Mouse (Mus musculus) thymus, postnatal 0 days (tissue): ENCODE measurements around the gene Maml2. TPM values are rescaled to one million over a fixed set of nuclear protein-coding genes. Genes with fewer than 3 reads are reported as not detected.

Source experiments
- DNase-seq: peaks from one replicate; pipeline ENCODE4 v3.0.0-alpha.2; 2015; ENCODE audit warnings: low spot score
- polyA plus RNA-seq: library from polyadenylated mRNA; unstranded; fragments of >200 nt; fragmentation: Nextera tagmentation; extraction: Ambion mirVana; gene quantifications from 2 replicates; pipeline ENCODE4 v1.2.1, GENCODE M21; 2015

Gene Maml2
- polyA plus RNA-seq, 1 experiment from 2014 or later = 7.8 TPM

DNA sequence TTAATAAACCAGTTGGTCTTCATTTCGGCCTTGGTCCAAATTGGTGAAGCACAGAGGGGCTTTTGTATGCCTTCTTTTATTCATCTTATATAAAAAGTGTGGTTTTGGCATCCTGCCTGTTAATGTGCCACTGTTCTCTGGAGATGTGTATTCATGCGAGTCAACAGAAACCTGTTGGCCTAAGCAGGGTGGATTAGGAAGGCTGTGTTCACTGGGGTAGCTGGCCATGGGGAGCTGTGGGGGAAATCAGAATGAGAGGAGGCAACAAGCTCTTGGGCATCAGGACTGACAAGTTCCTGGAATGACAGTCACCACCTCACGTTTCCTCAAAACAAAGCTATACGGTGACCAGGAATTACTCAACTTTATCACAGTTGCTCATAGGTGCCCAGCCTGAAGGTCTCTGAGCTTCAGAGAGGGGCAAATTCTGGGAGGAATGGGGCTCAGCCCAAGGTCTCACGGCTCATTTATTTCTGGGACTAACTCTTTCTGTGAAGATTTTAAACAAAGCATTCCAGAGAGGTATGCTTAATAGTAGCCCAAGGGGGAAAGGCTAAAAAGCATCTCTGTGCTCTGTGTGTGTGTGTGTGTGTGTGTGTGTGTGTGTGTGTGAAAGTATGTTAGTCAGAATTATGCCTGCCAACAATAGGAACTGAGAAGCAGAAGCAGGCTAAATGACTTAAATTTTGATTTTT lies 228.0 kb downstream of the Maml2 start:
- DNase-seq = no peak

DNA sequence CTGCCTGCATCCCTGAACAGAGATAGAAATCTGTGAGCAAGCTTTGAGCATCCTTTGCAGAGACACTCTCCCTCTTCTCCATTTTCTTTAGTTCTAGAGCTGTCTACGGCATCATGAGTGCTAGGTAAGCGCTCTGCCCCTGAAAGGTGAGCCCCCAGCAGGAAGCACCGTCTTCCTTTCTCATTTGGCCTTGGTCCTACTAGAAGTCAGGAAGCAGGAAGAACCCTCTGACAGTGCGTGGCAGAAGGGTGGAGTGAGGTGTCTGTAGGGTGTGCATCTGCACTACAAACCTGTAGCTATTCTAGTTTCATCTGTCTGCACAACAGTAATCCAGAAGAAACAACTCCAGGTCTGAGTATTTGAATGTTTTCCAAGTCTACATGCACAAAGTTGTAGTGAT lies 232.8 kb downstream of the Maml2 start:
- no peak for DNase-seq

DNA sequence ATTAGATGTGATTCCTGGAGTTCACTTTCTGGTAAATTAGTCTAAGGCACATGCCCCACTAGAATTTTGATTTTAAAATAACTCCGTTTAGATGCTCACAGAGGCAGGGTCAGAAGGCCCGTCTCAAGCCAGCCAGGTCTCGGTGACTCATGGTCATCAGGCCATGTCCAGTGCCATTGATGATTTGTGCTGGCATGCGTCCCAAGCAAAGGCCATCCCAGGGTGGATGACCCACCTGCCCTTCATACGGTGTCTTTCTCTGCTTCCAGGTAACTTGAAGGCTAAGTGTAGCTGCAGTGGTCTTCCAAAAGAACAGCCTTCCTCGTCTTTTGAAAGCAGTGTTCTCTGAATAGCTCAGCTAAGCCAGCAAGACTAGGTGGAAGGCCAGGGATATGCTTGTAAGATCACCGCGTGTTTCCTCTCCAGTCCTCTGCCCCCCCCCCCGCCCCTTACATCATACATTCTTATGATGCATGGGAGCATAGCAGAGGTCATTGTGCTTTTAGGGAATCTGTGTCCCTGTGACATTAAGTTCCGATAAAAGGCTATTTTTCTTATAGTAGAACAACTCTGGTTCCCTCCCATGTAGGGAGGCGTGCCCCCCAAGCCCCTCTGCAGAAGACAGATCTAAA lies 235.4 kb downstream of the Maml2 start:
- no peak for DNase-seq

DNA sequence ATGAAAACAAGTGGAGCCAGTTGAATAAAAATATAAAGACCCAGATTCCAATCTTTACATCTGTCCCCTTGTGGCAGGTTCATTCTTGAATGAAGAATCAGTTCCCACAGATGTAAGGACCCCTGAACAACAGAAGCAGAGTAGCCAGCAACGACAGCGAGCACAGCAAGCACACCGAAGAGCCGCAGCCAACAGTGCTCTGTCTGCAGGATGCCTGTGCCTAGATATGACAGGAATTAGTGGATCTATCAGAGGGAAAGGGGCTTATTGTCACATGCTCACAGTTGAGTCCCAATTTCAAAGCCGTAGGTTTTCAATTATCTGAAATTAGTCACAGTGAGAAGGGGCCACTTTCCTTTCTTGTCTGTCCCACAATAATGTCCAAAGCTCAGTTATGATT lies 238.0 kb downstream of the Maml2 start:
- no peak for DNase-seq

DNA sequence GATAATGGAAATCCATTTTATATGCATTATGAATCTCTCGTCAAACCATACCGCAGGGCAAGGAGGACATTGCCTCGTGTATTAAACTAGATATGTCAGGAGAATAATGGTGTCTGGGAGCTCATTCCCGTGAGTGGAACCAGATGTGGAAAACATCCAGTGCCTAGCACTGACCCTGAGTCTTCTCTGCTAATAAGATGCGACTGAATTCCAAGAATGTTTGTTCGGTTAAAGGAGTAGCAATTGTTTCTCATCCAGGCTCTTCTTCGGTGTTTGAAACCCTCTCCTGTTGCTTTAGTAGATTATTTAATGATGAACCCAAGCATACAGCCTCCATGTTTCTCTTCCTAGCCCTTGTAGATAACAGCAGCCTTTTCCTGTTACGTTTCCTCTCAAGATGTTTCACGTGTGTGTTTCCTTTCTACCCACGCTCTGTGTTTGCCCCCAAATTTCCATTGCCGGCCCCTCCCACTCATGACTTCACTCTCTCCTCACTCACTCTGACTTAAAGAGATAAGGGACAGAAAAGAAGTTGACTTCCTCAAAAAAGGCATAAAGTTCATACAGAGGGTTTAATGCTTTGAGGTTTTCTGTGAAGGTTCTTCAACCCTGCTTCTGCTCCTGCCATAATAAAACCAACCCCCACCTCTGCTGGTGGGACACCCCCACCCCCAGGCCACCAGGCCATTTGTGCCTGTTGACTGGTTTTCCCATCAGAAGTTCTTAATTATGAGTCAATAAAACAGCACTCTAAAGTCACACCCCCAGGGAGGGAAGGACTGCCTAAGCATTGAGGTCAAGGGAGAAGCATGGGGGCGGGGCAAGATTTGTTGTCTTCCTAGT lies 238.9 kb downstream of the Maml2 start:
- DNase-seq = peak; percentile 72

DNA sequence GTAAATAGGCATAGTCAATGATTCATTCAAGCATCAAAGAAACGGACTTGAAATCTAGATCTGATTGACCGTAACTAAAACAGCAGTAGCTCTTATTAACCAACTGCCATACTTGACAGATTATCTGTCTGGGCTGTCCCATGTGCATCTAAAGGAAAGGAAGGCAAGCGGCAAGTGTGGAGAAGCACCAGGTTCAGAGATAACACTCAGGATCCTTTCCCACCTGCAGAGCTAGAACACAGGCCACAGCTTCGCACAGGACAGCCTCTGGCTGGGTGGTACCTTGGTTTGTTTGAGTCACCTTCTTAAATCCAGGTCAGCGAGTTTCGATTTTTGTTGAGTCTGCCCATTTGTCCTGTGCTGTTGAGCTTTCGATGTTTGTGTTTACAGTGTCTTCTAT lies 240.4 kb downstream of the Maml2 start:
- DNase-seq = no peak

DNA sequence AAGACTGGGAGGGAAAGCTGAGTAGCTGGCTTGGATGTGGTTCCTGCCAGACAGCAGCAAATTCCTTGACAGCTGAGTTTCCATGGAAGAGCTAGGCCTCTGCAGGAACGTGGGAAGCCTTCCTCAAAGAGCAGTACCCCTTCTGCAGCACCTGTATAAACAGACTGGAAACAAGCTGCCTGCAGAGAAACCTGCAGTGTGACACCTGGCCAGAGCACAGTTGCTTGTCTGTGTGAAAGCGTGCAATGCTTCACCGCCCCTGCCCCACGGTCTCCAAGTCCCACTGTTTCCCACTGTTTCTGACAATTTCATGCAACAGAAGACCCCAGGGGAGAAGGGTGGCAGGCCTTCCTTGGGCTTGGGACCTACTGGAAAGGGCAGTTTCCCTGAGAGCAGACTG lies 241.8 kb downstream of the Maml2 start:
- DNase-seq = no peak

DNA sequence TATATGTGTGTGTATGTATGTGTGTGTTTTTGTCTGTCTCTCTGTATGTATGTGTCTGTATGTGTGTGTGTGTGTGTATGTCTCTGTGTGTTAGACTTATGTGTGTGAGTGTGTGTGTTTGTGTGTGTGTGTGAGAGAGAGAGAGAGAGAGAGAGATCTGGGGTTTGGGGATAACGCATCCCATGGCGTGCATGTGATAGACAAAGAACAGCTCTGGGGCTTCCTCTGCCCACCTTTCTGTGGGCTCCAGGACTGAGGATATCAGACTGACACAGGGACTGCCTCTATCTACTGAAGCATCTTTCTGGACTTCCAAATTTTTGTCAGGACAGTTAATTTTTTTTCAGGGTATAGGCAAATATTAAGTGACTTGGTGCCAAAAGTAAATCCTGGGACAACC lies 242.5 kb downstream of the Maml2 start:
- no peak for DNase-seq

DNA sequence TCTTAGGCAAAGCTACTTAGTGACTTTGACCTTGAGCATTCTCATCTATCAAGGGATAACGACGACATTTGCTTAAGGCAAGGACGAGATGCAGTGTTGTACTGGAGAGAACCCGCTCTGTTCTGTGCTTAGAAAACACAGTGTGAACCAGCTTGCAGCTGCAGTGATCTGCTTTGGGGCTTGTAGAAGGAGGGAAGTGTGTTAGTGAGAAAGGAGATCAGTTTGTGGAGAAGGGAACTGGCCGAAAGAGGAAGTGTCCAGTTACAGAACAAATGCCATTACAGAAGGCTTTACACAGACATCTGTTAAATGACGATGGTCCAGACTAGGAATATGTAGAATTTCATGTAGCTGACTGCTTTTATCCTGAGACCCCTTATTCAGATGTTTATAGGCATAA lies 243.0 kb downstream of the Maml2 start:
- DNase-seq = no peak

DNA sequence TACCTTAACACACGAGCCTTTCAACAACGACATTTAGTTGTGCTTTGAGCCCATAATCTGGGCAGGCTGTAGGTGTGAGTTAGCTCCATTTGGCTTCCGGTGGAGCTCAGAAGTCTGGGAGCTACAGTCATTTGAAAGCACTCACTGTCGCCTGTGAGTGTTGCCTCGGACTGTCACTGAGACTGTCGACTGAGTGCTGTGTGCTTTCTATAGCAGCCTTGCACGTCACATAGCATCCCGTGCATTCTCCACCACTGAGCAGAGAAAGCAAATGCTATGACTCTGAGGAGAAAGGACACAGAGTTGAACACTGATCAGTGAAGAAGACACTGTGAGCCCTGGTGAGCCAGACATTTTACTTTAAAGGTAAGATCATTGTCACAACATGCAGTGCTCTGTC lies 245.4 kb downstream of the Maml2 start:
- no peak for DNase-seq

DNA sequence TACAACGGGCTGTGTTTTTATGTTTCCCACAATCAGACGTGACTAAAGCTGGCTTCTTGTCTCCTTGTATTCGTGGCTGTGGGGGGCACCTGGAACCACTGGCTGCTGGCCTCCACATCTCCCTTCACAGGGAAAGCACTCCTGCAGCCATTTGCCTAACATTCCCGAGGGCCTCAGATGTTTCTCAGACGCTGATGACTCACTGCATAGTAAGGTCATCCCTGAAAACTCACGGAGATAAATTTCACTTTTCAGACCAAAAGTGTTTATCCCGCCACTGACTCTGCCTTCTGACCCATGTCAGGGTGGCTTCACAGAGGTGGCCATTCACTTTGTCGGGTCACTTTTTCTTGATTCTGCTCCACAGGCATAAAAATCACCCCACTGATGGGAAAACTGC lies 246.4 kb downstream of the Maml2 start:
- DNase-seq = no peak

DNA sequence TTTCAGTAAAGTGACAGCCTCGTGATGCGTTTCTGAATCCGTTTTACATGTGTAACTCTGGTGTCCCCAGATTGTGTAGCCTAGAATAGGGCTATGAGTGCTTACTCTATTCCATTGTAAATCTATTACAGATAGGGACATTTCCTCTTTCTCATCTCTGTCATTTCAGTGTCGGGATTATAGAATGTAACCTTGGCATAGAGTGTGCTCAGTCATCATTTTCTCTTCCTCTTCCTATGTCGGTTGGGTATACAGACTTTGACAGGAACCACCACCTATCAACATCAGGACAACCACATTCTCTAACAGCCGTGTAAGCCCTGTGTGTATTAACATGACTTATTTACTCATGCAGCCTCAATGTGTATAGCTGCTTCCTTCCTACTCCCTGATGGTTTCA lies 248.0 kb downstream of the Maml2 start:
- no peak for DNase-seq

DNA sequence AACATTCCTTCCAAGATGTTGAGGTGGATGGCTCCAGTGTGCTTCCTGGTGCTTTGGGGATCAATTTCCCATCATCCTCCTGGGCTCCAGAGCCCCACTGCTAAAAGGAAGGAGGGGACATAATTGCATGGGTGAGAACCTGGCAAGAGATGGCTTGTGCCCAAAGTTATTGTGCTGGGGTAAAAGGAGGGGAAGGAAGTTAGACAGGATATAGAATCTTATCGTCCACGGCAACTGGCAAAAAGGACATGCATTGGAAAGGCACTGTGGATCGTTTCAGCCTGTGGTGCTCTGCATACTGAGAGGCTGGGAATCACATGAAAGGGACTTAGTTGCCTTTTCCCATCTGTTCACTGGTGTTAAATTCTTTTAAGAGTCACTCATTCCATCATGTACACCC lies 252.2 kb downstream of the Maml2 start:
- no peak for DNase-seq

DNA sequence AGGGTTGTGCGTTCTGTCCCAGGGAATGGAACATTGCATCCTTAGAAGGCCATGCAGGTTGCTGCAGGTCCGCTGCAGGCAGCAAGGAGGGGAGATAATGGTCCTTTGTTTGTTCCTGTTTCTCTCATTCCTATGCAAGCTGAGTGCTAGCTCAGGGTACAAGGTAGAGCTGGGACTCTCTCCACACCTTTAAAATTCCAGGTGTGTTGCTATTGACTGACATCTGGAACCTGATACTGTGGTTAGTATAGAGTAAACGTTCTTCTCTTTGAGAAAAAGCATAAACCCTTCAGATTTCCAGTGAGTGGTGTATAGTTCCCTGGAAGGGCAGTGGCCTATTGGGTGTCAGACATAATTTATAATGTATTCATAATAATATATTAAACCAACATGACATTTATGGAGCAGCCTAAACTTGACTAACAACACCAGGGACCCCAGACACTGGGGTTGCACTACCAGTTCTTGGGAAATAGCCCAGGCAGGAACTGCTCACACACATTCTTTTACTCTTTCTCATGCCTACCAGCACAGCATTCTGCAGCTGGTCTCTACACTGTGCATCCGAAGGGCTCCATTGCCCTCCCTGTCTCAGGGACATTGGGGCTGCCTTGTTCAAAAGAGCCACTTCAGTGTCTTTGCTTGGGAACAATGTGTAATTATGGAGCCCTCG lies 254.8 kb downstream of the Maml2 start:
- DNase-seq = no peak

DNA sequence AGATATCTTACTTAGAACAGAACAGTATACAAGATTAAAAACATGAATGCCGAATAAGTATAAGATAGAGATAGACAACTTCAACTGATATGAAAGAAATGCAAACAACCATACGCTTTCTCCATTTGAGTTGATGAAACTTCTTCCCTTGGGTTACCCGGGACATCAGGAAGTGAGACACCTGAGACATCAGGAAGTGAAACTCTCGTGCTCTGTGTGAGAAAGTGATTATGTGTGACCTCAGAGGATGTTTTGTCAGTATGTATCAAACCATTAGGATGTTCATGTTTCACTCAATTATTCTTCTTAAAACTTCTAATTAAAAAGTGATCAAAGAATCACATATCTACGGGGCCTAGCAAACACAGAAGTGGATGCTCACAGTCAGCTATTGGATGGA lies 257.0 kb downstream of the Maml2 start:
- no peak for DNase-seq

DNA sequence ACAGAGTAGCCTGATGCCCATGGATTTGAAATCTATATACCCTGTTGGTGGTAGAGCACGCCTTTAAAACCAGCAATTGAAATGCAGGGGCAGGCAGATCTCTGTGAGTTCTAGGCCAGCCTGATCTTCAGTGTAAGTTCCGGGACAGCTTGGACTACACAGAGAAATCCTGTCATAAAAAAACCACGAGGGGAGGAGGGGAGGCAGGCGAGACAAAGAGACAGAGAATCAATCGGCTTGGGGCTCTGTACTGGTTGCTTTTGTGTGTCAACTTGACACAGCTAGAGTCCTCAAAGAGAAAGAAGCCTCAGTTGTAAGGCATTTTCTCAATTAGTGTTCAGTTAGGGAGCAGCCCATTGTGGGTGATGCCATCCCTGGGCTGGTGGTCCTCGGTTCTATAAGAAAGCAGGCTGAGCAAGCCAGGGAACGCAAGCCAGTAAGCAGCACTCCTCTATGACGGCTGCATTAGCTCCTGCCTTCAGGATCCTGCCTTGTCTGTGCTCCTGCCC lies 258.3 kb downstream of the Maml2 start:
- no peak for DNase-seq

DNA sequence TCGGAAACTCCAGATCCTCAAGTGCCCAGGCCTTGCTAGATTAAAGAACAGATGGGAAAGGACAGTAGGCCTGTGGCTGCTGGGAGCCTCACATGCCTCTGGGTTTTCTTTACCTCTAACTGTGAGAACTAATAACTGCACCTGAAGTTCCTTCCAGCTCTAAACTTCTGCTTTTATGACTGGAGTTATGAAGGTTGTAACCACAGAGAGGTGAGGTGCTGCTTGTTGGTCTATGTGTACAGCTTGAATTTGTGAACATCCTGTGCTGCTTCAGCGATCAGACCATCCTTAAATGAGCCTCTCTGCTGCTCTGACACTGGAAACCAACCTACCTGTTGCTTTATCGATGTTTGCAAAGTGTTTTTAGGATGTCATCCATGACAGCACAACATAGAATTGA lies 258.9 kb downstream of the Maml2 start:
- DNase-seq = no peak

DNA sequence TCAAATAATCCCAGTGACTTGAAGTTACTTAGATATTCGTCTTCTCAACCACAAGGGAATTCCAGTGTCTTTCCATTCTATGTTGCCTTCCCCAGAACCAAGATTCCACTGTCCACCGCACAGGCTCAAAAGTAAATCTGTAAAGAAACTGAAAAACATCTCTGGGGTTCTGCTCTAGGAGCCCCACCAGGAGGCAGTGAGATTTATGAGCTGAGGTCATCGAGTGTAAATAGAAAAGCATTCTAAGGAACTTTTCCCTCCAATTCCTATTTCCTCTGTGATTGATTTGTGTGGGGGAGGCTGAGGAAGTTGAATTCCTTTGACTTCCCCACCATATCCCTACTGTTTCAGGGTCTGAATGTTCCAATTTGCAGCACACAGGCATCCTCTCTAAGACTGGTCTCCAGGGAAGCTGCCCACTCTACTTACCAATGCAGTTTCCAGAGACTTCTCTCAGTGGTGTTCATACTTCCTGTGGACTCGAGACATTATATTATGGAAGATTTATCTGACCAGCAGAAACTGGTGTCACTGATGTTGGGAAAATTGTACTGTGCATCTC lies 261.1 kb downstream of the Maml2 start:
- no peak for DNase-seq

DNA sequence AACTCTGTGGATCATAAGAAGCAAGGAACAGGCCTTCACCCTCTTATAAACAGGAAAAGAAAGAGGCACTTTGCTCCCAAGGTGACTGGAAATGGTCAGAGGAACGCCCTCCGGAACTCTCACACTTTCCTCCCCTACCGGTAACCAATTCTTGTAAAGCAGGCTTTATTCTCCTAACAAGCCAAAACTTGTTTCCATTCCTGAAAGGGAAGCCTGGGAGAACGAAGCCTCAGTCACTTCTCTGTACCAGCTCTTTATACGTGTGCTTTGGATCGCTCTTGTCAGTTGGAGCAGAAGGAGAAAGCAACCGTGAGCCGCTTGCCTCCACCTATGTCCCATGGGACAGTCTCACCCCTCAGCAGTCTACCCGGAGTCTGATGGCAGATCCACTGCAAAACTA lies 262.9 kb downstream of the Maml2 start:
- no peak for DNase-seq

DNA sequence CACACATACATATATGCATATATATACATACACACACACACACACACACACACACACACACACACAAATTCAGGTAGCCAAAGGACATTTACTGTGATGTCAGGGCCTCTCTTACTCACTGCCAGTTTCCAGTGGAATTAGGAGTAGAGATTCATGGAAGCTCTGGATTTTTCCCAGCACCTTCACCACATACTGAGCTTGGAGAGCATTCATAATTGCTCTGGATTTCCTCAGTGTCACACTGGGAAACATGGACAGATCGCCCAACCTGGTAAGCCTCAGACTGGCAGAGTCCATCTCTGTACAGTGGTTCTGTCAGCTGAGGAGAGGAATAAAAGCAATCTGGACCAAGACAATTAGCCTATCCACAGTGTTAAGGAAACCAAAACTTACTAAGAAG lies 263.6 kb downstream of the Maml2 start:
- no peak for DNase-seq
